In genomic region chr13:12507426-12507825, GRCm38 (mm10) we compare ENCODE assay signal across 16 mouse cellular contexts. TPM values are rescaled to one million over a fixed set of nuclear protein-coding genes. Genes with fewer than 3 reads are reported as not detected.
A peak's percentile ranks its signal among the peaks of the same experiment; 100 is the strongest.
DNase-seq lines count a peak whose midpoint lies in the region; ATAC-seq lines count a peak whose summit lies in the region.
"Had no signal": no experiment of that assay in that cellular context is flagged by ENCODE, and none has a peak within 500 bp of the region (broad histone marks: within the 10 kb centered on the region; RNA-seq: fewer than 3 reads in every experiment).

No protein-coding gene starts in this region.

- no peak overlapping the region for H3K4me3 ChIP-seq in heart, embryonic 11.5 days (ENCODE audit: low read depth, low read length)
- H3K4me3 ChIP-seq: embryonic facial prominence, embryonic 12.5 days; forebrain, embryonic 15.5 days; hindbrain, embryonic 10.5 days; limb, embryonic 12.5 days; neural tube, embryonic 12.5 days had no signal

- no peaks in the 10 kb centered on the region for H3K27me3 ChIP-seq in heart, embryonic 11.5 days (ENCODE audit: control insufficient read depth, insufficient read depth, low read length)
- H3K27me3 ChIP-seq: embryonic facial prominence, embryonic 12.5 days; forebrain, embryonic 15.5 days; limb, embryonic 12.5 days; neural tube, embryonic 12.5 days had no signal

- H3K4me2 ChIP-seq in heart, embryonic 11.5 days = no peak overlapping the region
- H3K4me2 ChIP-seq: embryonic facial prominence, embryonic 12.5 days; forebrain, embryonic 15.5 days; limb, embryonic 12.5 days; neural tube, embryonic 12.5 days had no signal

- peak; percentile 96 for ATAC-seq in activated CD4-positive, CD25-positive, alpha-beta regulatory T cell, adult 4 months
- peak; percentile 51 for ATAC-seq in megakaryocyte, adult 5-6 weeks (ENCODE audit: poor library complexity, severe bottlenecking)
- ATAC-seq in heart, embryonic 11.5 days (replicated peaks; ENCODE audit: insufficient number of reproducible peaks, low FRiP score, low TSS enrichment) = no peak
- ATAC-seq: forebrain, embryonic 15.5 days; midbrain, embryonic 16.5 days had no signal

- peaks cover 2% of the 10 kb centered on the region; the same call in 1 of the 2 replicates for H3K4me1 ChIP-seq in heart, embryonic 11.5 days (ENCODE audit: control insufficient read depth, insufficient read depth, low read length)

- intact Hi-C loops in left cerebral cortex, postnatal 25 days (cut with DNase I) = no loop called here

- peak; percentile 78 for DNase-seq in 416B (ENCODE audit: low read depth)
- peak; percentile 51 to 70 for DNase-seq in thymus, postnatal 10 days (ENCODE audit: low spot score in 2 of 2)
- DNase-seq in left cerebral cortex, postnatal 25 days (ENCODE audit: low spot score in 2 of 2) = no peak
- DNase-seq in adrenal gland, postnatal 4 days (ENCODE audit: low spot score in 2 of 2) = no peak
- DNase-seq: cerebellum, adult 11-12 months; right cerebral cortex, postnatal 14 days had no signal

- 83% methylated on average over 6 of the region's 6 CpGs for WGBS in heart, embryonic 11.5 days (ENCODE audit: insufficient replicate concordance)

- H3K27ac ChIP-seq in heart, embryonic 11.5 days (ENCODE audit: low read depth, low read length) = no peak overlapping the region
- H3K27ac ChIP-seq: embryonic facial prominence, embryonic 12.5 days; forebrain, embryonic 15.5 days; hindbrain, embryonic 10.5 days; limb, embryonic 12.5 days; liver, embryonic 14.5 days; neural tube, embryonic 12.5 days had no signal

- H3K9ac ChIP-seq in heart, embryonic 11.5 days (ENCODE audit: low read depth, low read length) = no peak overlapping the region
- H3K9ac ChIP-seq: embryonic facial prominence, embryonic 12.5 days; forebrain, embryonic 15.5 days; limb, embryonic 12.5 days; liver, embryonic 14.5 days; neural tube, embryonic 12.5 days had no signal

- H3K9me3 ChIP-seq in heart, embryonic 11.5 days (replicated peaks; ENCODE audit: control insufficient read depth, low read length) = no peaks in the 10 kb centered on the region
- H3K9me3 ChIP-seq: embryonic facial prominence, embryonic 12.5 days; forebrain, embryonic 15.5 days; hindbrain, embryonic 10.5 days; limb, embryonic 12.5 days; neural tube, embryonic 12.5 days had no signal

- H3K36me3 ChIP-seq in heart, embryonic 11.5 days (ENCODE audit: control insufficient read depth, insufficient read depth, low read length) = no peaks in the 10 kb centered on the region
- H3K36me3 ChIP-seq: embryonic facial prominence, embryonic 12.5 days; forebrain, embryonic 15.5 days; hindbrain, embryonic 10.5 days; limb, embryonic 12.5 days; neural tube, embryonic 12.5 days had no signal

RNA-seq across cellular contexts. Expression of gene Edaradd, which starts 12.8 kb away (rescaled TPM):
- polyA plus RNA-seq in activated CD4-positive, CD25-positive, alpha-beta regulatory T cell, adult 4 months (2017; shearing (Covaris generic)) = 1 to 10 TPM; 1.0 TPM
- total RNA-seq in megakaryocyte, adult 5-6 weeks (2015) = 0.11 TPM in 1 of 2 replicates, not detected in the other
- total RNA-seq in megakaryocyte, adult 5-6 weeks (2017) = 0.24 and 0.29 TPM in 2 replicates
- 0.59 and 0.72 TPM in 2 replicates for polyA plus RNA-seq in heart, embryonic 11.5 days (2014; fragmentation: Nextera tagmentation; extraction: Ambion mirVana)
- under 1 TPM; 0.09 to 0.16 TPM for total RNA-seq in left cerebral cortex, postnatal 25 days (2021)
- total RNA-seq in adrenal gland, postnatal 4 days (2021) = 1 to 10 TPM in 1 of 2 experiments, under 1 TPM in 1; 0.25 to 1.0 TPM

RNA-seq across cellular contexts. Expression of gene Lgals8, which starts 42.7 kb away (rescaled TPM):
- polyA plus RNA-seq in activated CD4-positive, CD25-positive, alpha-beta regulatory T cell, adult 4 months (2017; shearing (Covaris generic)) = 100 to 1,000 TPM in 1 of 2 experiments, 10 to 100 TPM in 1; 70.6 to 109 TPM
- total RNA-seq in megakaryocyte, adult 5-6 weeks (2015) = 37.5 and 47.8 TPM in 2 replicates
- 59.7 and 64.4 TPM in 2 replicates for total RNA-seq in megakaryocyte, adult 5-6 weeks (2017)
- 10.2 and 12.7 TPM in 2 replicates for polyA plus RNA-seq in heart, embryonic 11.5 days (2014; fragmentation: Nextera tagmentation; extraction: Ambion mirVana)
- total RNA-seq in left cerebral cortex, postnatal 25 days (2021) = 10 to 100 TPM; 23.2 to 28.5 TPM
- total RNA-seq in adrenal gland, postnatal 4 days (2021) = 10 to 100 TPM; 74.8 to 80.3 TPM

RNA-seq across cellular contexts. Expression of gene Ero1lb, which starts 58.2 kb away (rescaled TPM):
- polyA plus RNA-seq in activated CD4-positive, CD25-positive, alpha-beta regulatory T cell, adult 4 months (2017; shearing (Covaris generic)) = 1 to 10 TPM; 4.4 to 5.7 TPM
- 29.1 and 29.4 TPM in 2 replicates for total RNA-seq in megakaryocyte, adult 5-6 weeks (2015)
- 17.0 and 20.7 TPM in 2 replicates for total RNA-seq in megakaryocyte, adult 5-6 weeks (2017)
- 7.2 and 7.7 TPM in 2 replicates for polyA plus RNA-seq in heart, embryonic 11.5 days (2014; fragmentation: Nextera tagmentation; extraction: Ambion mirVana)
- 10 to 100 TPM; 15.1 to 17.1 TPM for total RNA-seq in left cerebral cortex, postnatal 25 days (2021)
- total RNA-seq in adrenal gland, postnatal 4 days (2021) = 10 to 100 TPM; 11.7 to 14.8 TPM

Comparison
In these comparisons a context has a peak if more than half of its experiments do, and no peak if none do; other contexts are left out.
1. DNase-seq: peak in 416B (single experiment) and thymus, postnatal 10 days (2 of 2); none in left cerebral cortex, postnatal 25 days (0 of 2) and adrenal gland, postnatal 4 days (0 of 2).